8 mouse cellular contexts compared by ENCODE assay signal in genomic region chr10:94945206-94945711, GRCm38 (mm10). TPM values are rescaled to one million over a fixed set of nuclear protein-coding genes. Genes with fewer than 3 reads are reported as not detected.
DNase-seq lines count a peak whose midpoint lies in the region; ATAC-seq and TF ChIP-seq lines count a peak whose summit lies in the region.

No protein-coding gene starts in this region.

- peak overlapping the region; percentile 69 for H3K4me3 ChIP-seq in lung, embryonic 15.5 days
- peak overlapping the region; percentile 68 for H3K4me3 ChIP-seq in hindbrain, embryonic 11.5 days (ENCODE audit: low read depth, low read length)
- H3K4me3 ChIP-seq in liver, embryonic 16.5 days (ENCODE audit: low read depth, low read length): peak overlapping the region; percentile 75
- peak overlapping the region; percentile 66 for H3K4me3 ChIP-seq in small intestine, adult 2 months (ENCODE audit: low read depth, low read length)

- ATAC-seq in lung, embryonic 15.5 days (ENCODE audit: borderline replicate concordance, extremely low read depth, low FRiP score, low TSS enrichment): peak; percentile 4; the same call in 1 of the 2 replicates
- peak; percentile 62 for ATAC-seq in hindbrain, embryonic 11.5 days (ENCODE audit: low FRiP score)
- ATAC-seq in liver, embryonic 16.5 days (ENCODE audit: low read depth): no peak

- no peaks in the 10 kb centered on the region for H3K36me3 ChIP-seq in lung, embryonic 15.5 days
- H3K36me3 ChIP-seq in hindbrain, embryonic 11.5 days (ENCODE audit: control insufficient read depth, insufficient read depth, low read length): no peaks in the 10 kb centered on the region
- no peaks in the 10 kb centered on the region for H3K36me3 ChIP-seq in liver, embryonic 16.5 days (ENCODE audit: control insufficient read depth, insufficient read depth)
- no peaks in the 10 kb centered on the region for H3K36me3 ChIP-seq in small intestine, adult 2 months (ENCODE audit: control insufficient read depth, insufficient read depth, low read length)

- H3K9me3 ChIP-seq in lung, embryonic 15.5 days: no peaks in the 10 kb centered on the region
- no peaks in the 10 kb centered on the region for H3K9me3 ChIP-seq in hindbrain, embryonic 11.5 days (ENCODE audit: control insufficient read depth, low read length)
- H3K9me3 ChIP-seq in liver, embryonic 16.5 days (replicated peaks; ENCODE audit: control insufficient read depth, low read length): no peaks in the 10 kb centered on the region

- H3K4me2 ChIP-seq in lung, embryonic 15.5 days: peak overlapping the region; percentile 84
- H3K4me2 ChIP-seq in hindbrain, embryonic 11.5 days (replicated peaks; ENCODE audit: low read depth, low read length): peak overlapping the region; percentile 93
- peak overlapping the region; percentile 93 for H3K4me2 ChIP-seq in liver, embryonic 16.5 days (ENCODE audit: low read depth, low read length)

- DNase-seq in lung, postnatal 25 days (ENCODE audit: low spot score): no peak
- peak; percentile 31 for DNase-seq in adrenal gland, postnatal 25 days
- peak; percentile 79 for DNase-seq in embryo, embryonic 10.5 days (ENCODE audit: low spot score)
- peak; percentile 68 for DNase-seq in hindbrain, embryonic 11.5 days (ENCODE audit: low spot score)
- no peak for DNase-seq in urinary bladder, postnatal 36 days (ENCODE audit: low spot score in 2 of 2)

- peak overlapping the region; percentile 63 for H3K9ac ChIP-seq in lung, embryonic 15.5 days
- peak overlapping the region; percentile 78 for H3K9ac ChIP-seq in hindbrain, embryonic 11.5 days (ENCODE audit: low read depth, low read length)
- H3K9ac ChIP-seq in liver, embryonic 16.5 days (ENCODE audit: low read depth, low read length): peak overlapping the region; percentile 60

- no peak for TF ChIP-seq CTCF in small intestine, adult 2 months (IDR thresholded peaks at IDR 0.05; ENCODE audit: extremely low read depth, insufficient read length, insufficient replicate concordance, low read depth, low read length)

- under 1% methylated on average over 36 of the region's 36 CpGs for WGBS in lung, embryonic 15.5 days
- 2% methylated on average over 32 of the region's 36 CpGs for WGBS in hindbrain, embryonic 11.5 days
- WGBS in liver, embryonic 16.5 days (ENCODE audit: insufficient replicate concordance): under 1% methylated on average over 35 of the region's 36 CpGs
- WGBS in small intestine, adult 2 months: 1% methylated on average over 36 of the region's 36 CpGs

- peaks cover 24% of the 10 kb centered on the region; the same call in 1 of the 2 replicates for H3K27me3 ChIP-seq in lung, embryonic 15.5 days
- H3K27me3 ChIP-seq in hindbrain, embryonic 11.5 days (ENCODE audit: control insufficient read depth, insufficient read depth, low read length): peaks cover 11% of the 10 kb centered on the region
- peaks cover 68% of the 10 kb centered on the region for H3K27me3 ChIP-seq in liver, embryonic 16.5 days (ENCODE audit: control insufficient read depth, insufficient read depth, low read depth, low read length)
- H3K27me3 ChIP-seq in small intestine, adult 2 months (ENCODE audit: control insufficient read depth, insufficient read depth, low read length): peaks cover 41% of the 10 kb centered on the region

- no peak; the same call in 1 of the 2 replicates for TF ChIP-seq POLR2A in small intestine, adult 2 months (IDR thresholded peaks at IDR 0.05; ENCODE audit: low read depth, low read length)

- H3K27ac ChIP-seq in lung, embryonic 15.5 days: peak overlapping the region; percentile 73
- peak overlapping the region; percentile 88 for H3K27ac ChIP-seq in hindbrain, embryonic 11.5 days (ENCODE audit: low read depth, low read length)
- H3K27ac ChIP-seq in liver, embryonic 16.5 days (ENCODE audit: low read length): no peak overlapping the region
- no peak overlapping the region for H3K27ac ChIP-seq in small intestine, adult 2 months (ENCODE audit: insufficient read depth, low read depth, low read length)

- H3K4me1 ChIP-seq in lung, embryonic 15.5 days: peaks cover 33% of the 10 kb centered on the region
- 0 out of 2 replicates have a peak, but pooled peaks cover 3% of the 10 kb centered on the region for H3K4me1 ChIP-seq in hindbrain, embryonic 11.5 days (replicated peaks; ENCODE audit: control insufficient read depth, insufficient read depth, low read length)
- H3K4me1 ChIP-seq in liver, embryonic 16.5 days (ENCODE audit: control insufficient read depth, low read depth, low read length): peaks cover 32% of the 10 kb centered on the region
- H3K4me1 ChIP-seq in small intestine, adult 2 months (ENCODE audit: control insufficient read depth, insufficient read depth, insufficient read length, low read length): peaks cover 6% of the 10 kb centered on the region; the same call in 1 of the 2 replicates

RNA-seq across cellular contexts. Expression of gene Plxnc1, which starts 0.6 kb away (rescaled TPM):
- 7.1 and 8.0 TPM in 2 replicates for polyA plus RNA-seq in lung, embryonic 15.5 days (2015; fragmentation: Nextera tagmentation; extraction: Ambion mirVana)
- total RNA-seq in adrenal gland, postnatal 25 days (2021): 1.4 and 1.5 TPM in 2 replicates
- 3.3 and 4.5 TPM in 2 replicates for polyA plus RNA-seq in hindbrain, embryonic 11.5 days (2014; fragmentation: Nextera tagmentation; extraction: Ambion mirVana)
- 1.5 TPM in 2 replicates for polyA plus RNA-seq in liver, embryonic 16.5 days (2015; fragmentation: Nextera tagmentation; extraction: Ambion mirVana)
- 0.61 and 0.82 TPM in 2 replicates for polyA plus RNA-seq in small intestine, adult 2 months (2012; rRNA removed)

Comparison
In these comparisons a context has a peak if more than half of its experiments do, and no peak if none do; other contexts are left out.
1. H3K27ac ChIP-seq: peak in lung, embryonic 15.5 days (single experiment) and hindbrain, embryonic 11.5 days (single experiment); none in liver, embryonic 16.5 days (single experiment) and small intestine, adult 2 months (single experiment).
2. DNase-seq: peak in adrenal gland, postnatal 25 days (single experiment), embryo, embryonic 10.5 days (single experiment) and hindbrain, embryonic 11.5 days (single experiment); none in lung, postnatal 25 days (single experiment) and urinary bladder, postnatal 36 days (0 of 2).
3. Peak in every context shown above with its lines, with median percentiles within 50 percentile points of each other: H3K4me2 ChIP-seq, H3K4me3 ChIP-seq and H3K9ac ChIP-seq.